Mouse (Mus musculus) cerebellum, postnatal 4 days (tissue): ENCODE measurements at regions not wholly inside any gene's neighbourhood (a gene's known extent, or its start where the extent isn't known, plus 50 kb on each side); places are given as distances from the start of the nearest gene placed in this dataset.

Experiments used
- DNase-seq, 2 experiments: peaks; one replicate each; pipeline ENCODE4 v3.0.0; 2022; ENCODE audit warnings: low spot score in 2 of 2, mixed read lengths in 1 of 2

DNA sequence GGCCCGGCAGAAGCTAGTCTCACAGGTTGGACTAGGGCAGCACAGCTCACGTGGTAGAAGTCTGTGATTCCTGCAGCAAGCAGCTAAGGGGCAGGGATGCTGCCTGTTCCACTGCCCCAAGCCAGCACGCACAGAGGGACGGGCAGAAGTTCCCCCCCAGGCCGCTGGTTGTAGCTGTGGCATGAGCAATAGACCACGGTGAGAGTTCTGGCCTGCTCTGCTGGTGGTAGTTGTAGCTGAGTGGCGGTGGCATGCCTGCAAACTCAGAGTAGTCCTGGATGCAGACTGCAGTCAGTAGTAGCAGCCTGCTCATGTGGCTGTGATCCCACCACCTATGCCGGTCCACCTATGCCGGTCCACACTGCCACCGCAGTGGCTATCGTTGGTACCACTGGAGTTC is 71.5 kb upstream of the Rpl39l start:
- DNase-seq, result no peak

DNA sequence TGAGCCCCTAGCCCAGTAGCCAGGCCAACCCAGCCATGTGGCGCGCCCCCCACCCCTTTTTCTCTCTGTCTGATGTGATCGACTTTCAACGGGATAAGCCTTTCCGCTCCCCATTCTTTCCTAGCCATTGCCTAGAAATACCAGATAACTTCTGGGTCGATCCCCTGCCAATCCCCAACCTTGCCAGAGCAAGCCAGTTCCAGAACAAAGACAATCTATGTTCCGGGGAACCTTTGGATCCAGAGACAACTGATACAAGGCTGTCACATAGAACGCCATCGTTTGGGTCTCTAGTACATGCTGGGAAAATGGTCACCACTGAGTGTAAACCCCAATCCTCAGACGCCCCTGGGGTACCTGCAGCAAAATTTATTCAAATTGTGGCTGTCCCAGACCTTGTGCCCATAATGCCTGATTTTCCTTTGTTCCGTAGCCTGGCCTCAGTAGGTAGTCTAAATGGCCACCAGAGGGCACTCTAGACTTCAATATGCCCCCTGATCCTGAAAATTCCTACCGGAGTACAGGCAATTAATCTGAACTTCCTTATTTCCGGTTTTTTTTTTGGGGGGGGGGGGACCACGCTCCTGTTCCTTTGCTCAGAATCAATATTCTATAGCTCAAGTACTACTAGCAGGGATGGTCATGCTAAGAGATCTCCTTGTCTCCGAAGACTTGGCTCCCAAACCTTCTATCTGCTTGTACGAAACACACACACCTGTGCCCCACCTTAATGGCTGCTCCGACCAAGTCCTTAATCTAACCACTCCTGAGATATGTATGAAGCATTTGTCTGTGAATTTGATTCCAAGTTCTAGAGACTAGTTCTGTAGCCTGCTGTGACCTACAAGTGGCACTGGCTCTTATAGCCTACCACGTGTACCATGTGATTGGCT is 81.3 kb upstream of the Rpl39l start:
- peak in 1 of 2 experiments; percentile 22 for DNase-seq

DNA sequence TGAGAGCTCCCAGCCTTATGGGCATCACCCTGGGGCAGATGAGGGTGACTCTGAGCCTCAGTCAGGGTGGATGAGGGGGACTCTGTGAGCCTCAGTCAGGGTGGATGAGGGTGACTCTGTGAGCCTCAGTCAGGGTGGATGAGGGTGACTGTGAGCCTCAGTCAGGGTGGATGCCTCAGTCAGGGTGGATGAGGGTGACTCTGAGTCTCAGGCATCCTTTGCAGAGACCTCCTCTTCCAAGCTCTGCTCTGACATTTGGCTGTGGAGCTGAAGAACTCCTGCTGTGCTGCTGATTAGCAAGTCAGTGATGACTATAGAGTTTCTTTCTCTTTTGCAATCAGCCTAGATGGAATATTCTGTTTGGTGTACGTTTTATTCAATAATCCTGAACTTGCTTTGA is 83.7 kb upstream of the Rpl39l start:
- no peak for DNase-seq

DNA sequence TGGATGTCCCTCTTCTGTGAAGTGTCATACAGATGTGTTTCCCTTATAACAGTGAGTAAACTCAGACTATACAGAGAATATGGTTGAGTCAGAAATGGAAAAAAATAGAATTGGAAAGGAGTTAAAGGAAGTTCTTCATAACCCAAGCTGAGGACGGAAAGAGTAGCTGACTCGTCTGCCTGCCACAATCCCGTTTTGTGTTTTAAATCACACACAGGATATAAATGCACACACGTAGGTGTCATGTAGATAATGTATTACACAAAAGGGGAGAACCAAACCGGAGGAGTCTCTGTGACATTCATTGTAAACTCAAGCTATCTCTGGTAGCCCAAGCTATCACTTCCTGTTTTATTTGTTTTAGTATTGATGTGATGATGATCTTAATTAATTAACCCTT is 84.6 kb upstream of the Rpl39l start:
- DNase-seq, result no peak

DNA sequence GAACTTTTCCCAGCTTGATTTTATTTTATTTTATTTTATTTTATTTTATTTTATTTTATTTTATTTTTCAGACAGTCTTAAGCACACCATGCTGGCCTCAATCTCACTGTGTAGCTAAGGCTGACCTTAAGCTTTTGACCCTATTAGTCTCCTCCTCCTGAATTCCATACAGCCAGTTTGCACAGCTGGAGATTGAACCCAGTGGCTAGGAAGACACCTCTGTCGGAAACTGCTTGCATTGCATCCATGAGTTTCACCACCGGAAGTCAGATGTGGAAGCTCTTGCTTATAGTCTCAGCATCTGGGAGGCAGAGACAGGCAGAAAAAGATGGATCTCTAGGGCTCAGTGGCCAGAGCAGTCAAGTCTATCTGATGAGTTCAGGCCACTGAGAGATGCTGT is 86.4 kb upstream of the Grin2a start:
- DNase-seq, result no peak

DNA sequence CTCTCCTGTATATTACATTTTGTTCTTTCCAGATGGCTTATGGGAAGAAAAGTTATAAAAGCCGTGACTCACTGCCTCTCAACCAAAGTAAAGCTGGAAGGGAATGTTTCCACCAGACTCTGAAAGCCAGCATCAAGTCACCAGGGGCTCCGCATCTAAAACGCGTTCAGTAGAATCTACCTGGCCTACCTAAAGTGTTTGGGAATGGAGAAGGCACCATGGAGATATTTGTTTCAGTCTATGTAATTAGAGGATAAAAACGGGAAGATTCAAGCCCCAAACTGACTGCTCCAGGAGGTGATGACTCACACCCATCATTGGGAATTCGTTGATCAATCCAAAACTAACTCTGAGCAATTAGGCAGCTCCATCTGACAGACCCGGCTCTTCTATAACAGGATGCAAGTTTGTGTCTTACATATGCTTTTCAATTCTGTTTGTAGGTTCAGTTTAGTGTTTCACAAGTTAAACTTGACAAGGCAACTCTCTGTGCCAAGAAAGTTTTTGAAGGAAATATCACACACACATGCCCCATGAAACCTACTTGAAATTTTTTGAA is 84.8 kb upstream of the Grin2a start:
- DNase-seq, result no peak

DNA sequence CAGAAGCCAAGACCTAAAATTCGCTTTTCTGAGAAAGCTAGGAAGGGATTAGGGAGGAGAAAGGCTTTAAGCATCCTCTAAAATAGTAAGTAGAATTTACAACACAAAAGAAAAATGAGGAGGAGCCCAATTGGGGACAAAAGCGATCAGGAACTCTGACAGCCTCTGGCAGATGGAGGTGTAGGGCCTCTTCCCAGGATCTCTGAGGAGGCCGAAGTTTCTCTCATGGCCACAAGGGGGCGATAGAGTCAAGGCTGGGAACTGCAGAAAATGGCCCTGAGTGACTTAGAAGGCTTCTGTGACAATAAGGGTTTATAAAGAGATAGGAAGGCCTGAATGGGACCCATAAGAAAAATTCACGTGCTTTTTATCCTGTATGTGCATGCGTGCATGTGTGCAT is 77.8 kb upstream of the Grin2a start:
- peak; percentile 43 to 76 for DNase-seq

DNA sequence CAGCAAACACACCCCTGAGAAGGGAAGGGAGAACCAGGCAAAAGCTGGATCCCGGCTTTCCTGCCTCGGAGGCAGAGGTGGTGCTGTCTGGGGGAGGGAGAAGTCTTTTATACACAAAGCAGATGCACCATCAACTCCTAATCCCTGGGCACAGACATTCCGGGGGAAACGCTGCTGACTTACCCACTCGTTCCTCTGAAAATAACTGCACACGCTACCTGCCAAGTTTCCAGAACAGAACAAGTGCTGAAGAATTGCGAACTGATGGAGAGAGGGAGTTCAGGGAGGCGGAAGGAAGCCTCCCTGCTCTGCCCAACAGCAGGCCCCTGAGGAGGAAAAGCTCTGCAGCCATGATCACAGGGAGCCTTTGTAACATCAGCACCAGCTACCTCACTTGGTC is 68.1 kb upstream of the Grin2a start:
- no peak for DNase-seq

DNA sequence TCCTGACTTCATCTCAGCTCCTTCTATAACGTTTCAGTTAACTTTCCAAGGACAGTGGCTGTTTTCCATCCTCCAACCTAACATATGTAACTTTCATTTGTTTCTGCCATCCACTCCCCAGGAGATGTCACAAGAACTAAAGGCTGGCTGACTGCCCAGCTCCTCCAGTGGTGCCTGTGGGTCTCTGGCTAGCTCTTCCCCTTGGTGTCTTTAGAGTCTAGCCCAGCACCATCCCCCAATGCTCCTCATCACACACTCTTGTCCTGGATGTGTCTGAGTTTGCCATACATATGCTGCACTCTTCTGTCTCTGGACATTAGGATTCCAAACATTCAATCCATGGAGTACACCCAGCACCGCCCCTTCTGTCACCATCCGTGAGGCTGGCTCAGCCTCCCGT is 62.7 kb upstream of the Grin2a start:
- DNase-seq, result peak in 1 of 2 experiments; percentile 35
